Mouse (Mus musculus) cerebellum, adult 2 months (tissue): Measurements from ENCODE around the gene Tnp2.

ENCODE experiments used
- CTCF ChIP-seq: fragments of 200-500 bp; IDR thresholded peaks from 2 replicates; pipeline ENCODE4 v1.5.1; 2011; ENCODE audit warnings: low read depth, mild to moderate bottlenecking, control low read depth, low read length, moderate library complexity, borderline replicate concordance; ENCODE audit not compliant: insufficient read depth
- POLR2A ChIP-seq: fragments of 200-500 bp; IDR thresholded peaks from 2 replicates; pipeline ENCODE4 v1.6.1; 2011; ENCODE audit warnings: low read length, control low read depth, borderline replicate concordance; ENCODE audit not compliant: insufficient read depth

DNA sequence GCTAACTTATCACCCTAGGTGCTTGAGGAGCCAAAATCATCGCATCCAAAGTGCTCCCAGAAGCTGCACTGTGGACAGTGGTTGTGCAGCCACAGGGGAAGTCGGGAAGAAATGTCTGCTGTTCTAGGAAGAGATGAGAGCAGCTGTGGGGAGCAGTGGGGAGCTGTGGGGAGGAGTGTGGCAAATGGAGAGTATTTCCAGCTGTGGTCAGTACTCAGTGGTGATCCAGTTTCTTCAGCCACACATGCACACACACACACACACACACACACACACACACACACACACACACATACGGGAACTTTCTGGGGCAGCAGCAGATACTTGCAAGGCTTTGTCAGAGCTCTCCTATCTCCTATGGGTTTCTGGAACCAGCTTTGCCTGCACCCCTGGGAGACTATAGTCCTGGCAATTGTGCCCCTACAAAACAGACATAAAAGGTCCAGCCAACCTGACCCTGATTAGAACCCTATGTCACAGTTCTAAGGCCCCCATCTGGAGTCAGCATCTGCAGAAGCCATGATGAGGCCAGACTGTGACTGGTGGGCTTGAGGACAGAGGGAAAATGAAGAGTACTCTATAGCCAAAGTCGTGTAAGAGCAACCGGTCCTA lies 25.8 kb downstream of the Tnp2 start:
- TF ChIP-seq POLR2A (no peak), CTCF (no peak)
